Mouse (Mus musculus) cerebellum, adult 2 months (tissue): ENCODE results near the gene Atf7ip.

Source experiments
- CTCF ChIP-seq: fragments of 200-500 bp; IDR thresholded peaks from 2 replicates; pipeline ENCODE4 v1.5.1; 2011; ENCODE audit warnings: low read depth, mild to moderate bottlenecking, control low read depth, low read length, moderate library complexity, borderline replicate concordance; ENCODE audit not compliant: insufficient read depth
- POLR2A ChIP-seq: fragments of 200-500 bp; IDR thresholded peaks from 2 replicates; pipeline ENCODE4 v1.6.1; 2011; ENCODE audit warnings: low read length, control low read depth, borderline replicate concordance; ENCODE audit not compliant: insufficient read depth

- TF ChIP-seq POLR2A = no peak
- TF ChIP-seq CTCF = no peak
Measured at GRCm38 (mm10) chr6:136495023-136495422, 10.9 kb upstream of the Atf7ip start.
